Mouse (Mus musculus) kidney, embryonic 15.5 days (tissue): ENCODE data around the gene Slc4a3. TPM values are rescaled to one million over a fixed set of nuclear protein-coding genes. Genes with fewer than 3 reads are reported as not detected.

Source experiments
- ATAC-seq: fragments of 200-750 bp; cut with Nextera tagmentation; replicated peaks from 2 replicates; pipeline ENCODE4 v1.8.0; 2017; ENCODE audit warnings: moderate TSS enrichment; ENCODE audit not compliant: low FRiP score
- H3K27ac ChIP-seq: fragments of 300-500 bp; sonication (generic); 2 replicates; pipeline ENCODE4 v1.5.1; 2015; ENCODE audit warnings: mild to moderate bottlenecking, inconsistent platforms
- H3K27me3 ChIP-seq: fragments of 300-500 bp; sonication (generic); 2 replicates; pipeline ENCODE4 v1.6.1; 2015; ENCODE audit warnings: inconsistent platforms
- H3K36me3 ChIP-seq: fragments of 300-500 bp; sonication (generic); 2 replicates; pipeline ENCODE4 v1.6.1; 2015; ENCODE audit warnings: inconsistent platforms
- H3K4me1 ChIP-seq: fragments of 300-500 bp; sonication (generic); 2 replicates; pipeline ENCODE4 v1.6.1; 2015; ENCODE audit warnings: inconsistent platforms
- H3K4me2 ChIP-seq: fragments of 300-500 bp; sonication (generic); 2 replicates; pipeline ENCODE4 v1.6.1; 2015; ENCODE audit warnings: moderate library complexity, mild to moderate bottlenecking, inconsistent platforms
- H3K4me3 ChIP-seq: fragments of 300-500 bp; sonication (generic); replicated peaks from 2 replicates; pipeline ENCODE4 v1.5.1; 2015; ENCODE audit warnings: mild to moderate bottlenecking, inconsistent platforms
- H3K9ac ChIP-seq: fragments of 300-500 bp; sonication (generic); 2 replicates; pipeline ENCODE4 v1.6.1; 2015; ENCODE audit warnings: mild to moderate bottlenecking, inconsistent platforms
- H3K9me3 ChIP-seq: fragments of 300-500 bp; sonication (generic); replicated peaks from 2 replicates; pipeline ENCODE4 v1.6.1; 2016; ENCODE audit warnings: inconsistent platforms
- WGBS: fragments of 180-500 bp; shearing (Covaris S2); methylation state at CpG from one replicate; pipeline ENCODE4 v1.1.7; 2015; ENCODE audit warnings: mixed read lengths; 5-methylcytosine and 5-hydroxymethylcytosine counted together
- polyA plus RNA-seq: library from polyadenylated mRNA; unstranded; fragments of >200 nt; fragmentation: Nextera tagmentation; extraction: Ambion mirVana; gene quantifications from 2 replicates; pipeline ENCODE4 v1.2.1, GENCODE M21; 2015

The Slc4a3 gene
- polyA plus RNA-seq, 1 experiment from 2014 or later, result 22.5 TPM

DNA sequence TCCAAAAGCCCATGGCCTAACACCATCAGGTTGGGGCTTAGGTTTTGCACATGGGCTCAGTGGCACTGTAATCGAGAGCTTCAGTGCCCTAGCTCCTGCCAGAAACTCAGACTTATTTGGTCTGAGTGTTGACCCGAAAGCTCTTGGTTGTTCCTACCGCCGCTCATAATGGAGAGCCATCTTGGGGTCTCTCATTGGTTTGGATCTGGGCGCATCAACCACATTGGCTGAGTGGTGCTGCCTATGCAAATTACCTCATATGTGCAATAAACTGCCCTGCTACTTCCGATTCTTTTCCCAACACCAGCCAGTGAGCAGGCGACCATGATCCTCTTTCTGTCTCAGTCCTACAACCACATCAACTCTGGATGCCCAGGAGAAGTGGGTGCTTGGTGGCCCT, 47.9 kb downstream of the Slc4a3 start:
- no peaks in the 10 kb centered on the region for H3K4me1 ChIP-seq
- H3K36me3 ChIP-seq, result no peaks in the 10 kb centered on the region
- H3K4me2 ChIP-seq, result no peak overlapping the region
- no peak overlapping the region for H3K27ac ChIP-seq
- no peak overlapping the region for H3K9ac ChIP-seq
- 88% methylated on average over 7 of the region's 7 CpGs for WGBS
- ATAC-seq, result no peak
- no peak overlapping the region for H3K4me3 ChIP-seq
- peaks cover 13% of the 10 kb centered on the region for H3K27me3 ChIP-seq
- no peaks in the 10 kb centered on the region for H3K9me3 ChIP-seq

DNA sequence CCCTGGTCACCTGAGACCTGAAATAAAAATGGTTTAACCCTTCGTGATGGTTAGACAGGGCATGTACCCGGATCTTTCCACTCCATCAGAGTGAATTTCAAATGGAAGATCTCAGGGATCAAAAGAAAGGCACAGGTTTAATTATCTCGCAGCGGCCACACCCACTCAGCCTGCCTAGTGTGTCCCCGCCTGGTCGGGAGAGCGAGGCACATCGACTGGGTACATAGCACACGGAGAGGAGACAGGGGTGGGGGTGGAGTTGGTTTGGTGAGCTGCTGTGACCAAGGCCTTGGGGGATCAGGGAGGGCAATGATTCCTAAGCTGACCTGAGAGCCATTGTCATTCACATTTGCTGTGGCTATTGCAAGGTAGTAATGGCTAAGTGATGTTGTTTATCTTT, 48.8 kb downstream of the Slc4a3 start:
- H3K27me3 ChIP-seq, result peaks cover 19% of the 10 kb centered on the region
- no peak for ATAC-seq
- no peak overlapping the region for H3K9ac ChIP-seq
- H3K4me2 ChIP-seq, result no peak overlapping the region
- H3K9me3 ChIP-seq, result no peaks in the 10 kb centered on the region
- H3K36me3 ChIP-seq, result no peaks in the 10 kb centered on the region
- 34% methylated on average over 9 of the region's 9 CpGs for WGBS
- no peak overlapping the region for H3K4me3 ChIP-seq
- no peak overlapping the region for H3K27ac ChIP-seq
- no peaks in the 10 kb centered on the region for H3K4me1 ChIP-seq

DNA sequence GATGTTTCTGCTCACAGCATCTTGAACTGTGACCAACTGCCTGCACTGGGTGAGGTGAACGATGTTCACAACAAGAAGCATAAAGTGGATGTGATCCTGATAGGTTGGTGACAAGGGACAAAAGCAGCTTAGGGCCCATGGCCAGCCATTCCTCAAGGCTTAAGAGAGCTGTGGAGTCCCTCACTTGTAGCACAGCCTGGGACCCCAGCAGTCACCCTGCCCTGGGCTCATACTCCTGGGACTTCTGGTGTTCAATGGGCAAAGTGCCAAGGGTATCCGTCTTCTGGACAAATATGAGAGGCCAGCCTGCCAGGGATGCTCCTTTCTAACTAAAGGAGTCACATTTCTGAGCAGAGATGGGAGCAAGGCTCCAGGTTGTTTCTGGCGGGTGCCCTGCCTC, 49.9 kb downstream of the Slc4a3 start:
- no peaks in the 10 kb centered on the region for H3K36me3 ChIP-seq
- H3K4me2 ChIP-seq, result no peak overlapping the region
- 74% methylated on average over 3 of the region's 3 CpGs for WGBS
- ATAC-seq, result no peak
- H3K9me3 ChIP-seq, result no peaks in the 10 kb centered on the region
- H3K4me1 ChIP-seq, result no peaks in the 10 kb centered on the region
- H3K4me3 ChIP-seq, result no peak overlapping the region
- no peak overlapping the region for H3K27ac ChIP-seq
- peaks cover 27% of the 10 kb centered on the region for H3K27me3 ChIP-seq
- no peak overlapping the region for H3K9ac ChIP-seq

DNA sequence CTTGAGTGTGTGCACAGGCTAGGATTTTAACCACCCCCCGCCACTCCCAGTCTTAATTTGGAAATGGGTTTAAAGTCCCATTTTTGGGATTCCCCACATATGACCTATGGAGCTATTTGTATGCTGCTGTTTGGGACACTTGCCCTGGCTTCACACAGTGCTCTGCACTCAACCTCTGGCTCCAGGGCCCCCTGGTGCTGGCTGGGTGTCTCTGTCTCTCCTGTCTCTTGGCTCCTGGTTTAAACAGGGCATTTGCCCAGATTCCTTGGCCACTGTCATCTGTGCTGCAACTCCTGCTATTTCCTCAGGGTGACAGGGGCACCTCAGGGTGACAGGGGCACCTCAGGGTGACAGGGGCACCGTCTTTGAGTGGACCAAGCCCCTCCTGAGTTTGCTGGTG, 50.8 kb downstream of the Slc4a3 start:
- H3K27me3 ChIP-seq, result peaks cover 35% of the 10 kb centered on the region
- H3K4me1 ChIP-seq, result no peaks in the 10 kb centered on the region
- H3K36me3 ChIP-seq, result no peaks in the 10 kb centered on the region
- no peak overlapping the region for H3K27ac ChIP-seq
- no peak overlapping the region for H3K4me2 ChIP-seq
- H3K9ac ChIP-seq, result no peak overlapping the region
- no peak overlapping the region for H3K4me3 ChIP-seq
- 86% methylated on average over 2 of the region's 2 CpGs for whole genome bisulfite sequencing
- ATAC-seq, result no peak
- H3K9me3 ChIP-seq, result no peaks in the 10 kb centered on the region

DNA sequence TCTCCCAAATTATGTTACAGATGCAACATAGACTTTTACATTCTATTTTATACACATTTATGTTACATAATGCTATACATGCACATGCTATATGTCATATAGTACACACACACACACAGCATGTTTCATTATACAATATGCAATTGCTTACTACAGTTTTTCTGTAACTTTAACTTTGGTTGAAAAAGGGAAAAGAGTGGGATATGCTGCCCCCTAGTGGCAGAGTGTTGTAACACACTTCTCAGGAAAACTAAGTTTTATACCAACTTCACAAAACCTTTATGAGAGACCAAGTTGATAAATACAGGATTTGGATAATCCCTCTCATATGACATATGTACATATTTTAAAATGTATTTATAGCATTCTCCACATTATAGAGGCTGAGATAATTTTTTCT, 51.6 kb downstream of the Slc4a3 start:
- no peaks in the 10 kb centered on the region for H3K36me3 ChIP-seq

DNA sequence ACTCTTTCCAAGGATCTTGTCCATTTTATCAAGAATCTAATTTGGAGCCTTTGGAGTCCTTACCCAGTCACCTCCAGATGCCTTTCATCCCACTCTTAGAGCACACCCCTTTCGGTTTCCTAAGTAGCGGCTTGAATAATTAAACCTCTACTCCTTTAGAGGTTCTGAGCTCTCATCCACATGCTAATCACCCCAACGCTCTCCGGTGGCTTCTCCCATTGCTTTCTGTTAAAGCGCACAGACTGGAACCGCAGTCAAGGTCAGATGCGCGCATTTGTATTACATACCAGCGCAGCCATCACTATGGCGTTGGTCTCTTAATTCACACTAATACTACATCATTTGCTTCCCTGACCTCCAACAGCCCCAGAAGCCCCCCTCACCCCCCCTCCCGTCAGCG, 55.7 kb downstream of the Slc4a3 start:
- H3K9me3 ChIP-seq, result no peaks in the 10 kb centered on the region
- H3K9ac ChIP-seq, result no peak overlapping the region
- no peak overlapping the region for H3K27ac ChIP-seq
- no peaks in the 10 kb centered on the region for H3K4me1 ChIP-seq
- whole genome bisulfite sequencing, result 9% methylated on average over 11 of the region's 12 CpGs
- no peaks in the 10 kb centered on the region for H3K36me3 ChIP-seq
- no peak for ATAC-seq
- H3K4me3 ChIP-seq, result no peak overlapping the region
- peaks cover 38% of the 10 kb centered on the region for H3K27me3 ChIP-seq
- no peak overlapping the region; the same call in 1 of the 2 replicates for H3K4me2 ChIP-seq

More for the DNA sequence above, 51.6 kb downstream of the Slc4a3 start:
- Histone ChIP-seq H3K27ac (no peak overlapping the region), H3K27me3 (peaks cover 37% of the 10 kb centered on the region), H3K9me3 (no peaks in the 10 kb centered on the region), H3K4me2 (no peak overlapping the region), H3K4me1 (no peaks in the 10 kb centered on the region), H3K4me3 (no peak overlapping the region), H3K9ac (no peak overlapping the region)
- no peak for ATAC-seq

DNA sequence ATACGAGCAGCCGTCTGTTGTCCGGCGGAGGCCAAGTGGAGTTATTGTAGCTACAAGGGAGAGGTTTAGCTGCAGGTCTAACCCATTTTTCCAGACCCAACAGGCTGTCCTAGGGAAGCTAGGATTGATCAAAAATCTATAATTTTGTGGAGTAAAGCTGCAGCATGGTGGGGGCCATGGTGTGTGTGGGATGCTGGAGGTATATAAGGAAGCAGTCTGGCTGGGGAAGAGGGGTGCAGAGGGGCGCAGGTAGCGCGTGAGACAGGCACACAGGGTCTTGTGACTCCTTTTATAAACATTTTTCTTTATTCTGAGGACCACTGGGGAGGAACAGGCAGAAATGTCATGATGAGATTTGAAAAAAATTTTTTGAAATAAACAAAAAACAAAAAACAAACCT, 57.5 kb downstream of the Slc4a3 start:
- no peaks in the 10 kb centered on the region for H3K9me3 ChIP-seq
- no peak for ATAC-seq
- peaks cover 35% of the 10 kb centered on the region for H3K27me3 ChIP-seq
- no peak overlapping the region for H3K4me3 ChIP-seq
- H3K27ac ChIP-seq, result no peak overlapping the region
- H3K36me3 ChIP-seq, result no peaks in the 10 kb centered on the region
- H3K9ac ChIP-seq, result no peak overlapping the region
- H3K4me1 ChIP-seq, result no peaks in the 10 kb centered on the region
- H3K4me2 ChIP-seq, result no peak overlapping the region
- WGBS, result 79% methylated on average over 7 of the region's 7 CpGs

DNA sequence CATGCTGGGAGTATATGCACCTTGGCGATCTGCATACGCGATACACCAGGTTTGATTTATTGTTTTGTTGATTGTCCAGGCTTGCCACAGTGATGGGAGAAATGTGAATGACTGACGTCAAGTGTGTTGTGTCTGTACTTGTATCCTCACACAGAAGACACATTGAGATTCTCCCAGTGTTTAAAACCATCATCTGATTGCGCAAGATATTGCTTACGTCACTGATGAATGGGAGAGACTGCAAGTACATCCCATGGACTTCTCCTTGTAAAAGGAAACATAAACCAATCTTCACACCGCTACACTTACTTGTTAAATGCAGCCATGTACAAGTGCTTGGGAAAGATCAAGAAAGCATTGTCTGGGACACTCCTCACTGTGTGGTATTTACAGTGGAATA, 62.2 kb downstream of the Slc4a3 start:
- Histone ChIP-seq H3K9ac (no peak overlapping the region), H3K4me1 (no peaks in the 10 kb centered on the region), H3K4me3 (no peak overlapping the region), H3K36me3 (no peaks in the 10 kb centered on the region), H3K27me3 (peaks cover 4% of the 10 kb centered on the region; the same call in 1 of the 2 replicates), H3K27ac (no peak overlapping the region), H3K9me3 (no peaks in the 10 kb centered on the region), H3K4me2 (no peak overlapping the region)
- 93% methylated on average over 7 of the region's 7 CpGs for WGBS
- ATAC-seq, result no peak

DNA sequence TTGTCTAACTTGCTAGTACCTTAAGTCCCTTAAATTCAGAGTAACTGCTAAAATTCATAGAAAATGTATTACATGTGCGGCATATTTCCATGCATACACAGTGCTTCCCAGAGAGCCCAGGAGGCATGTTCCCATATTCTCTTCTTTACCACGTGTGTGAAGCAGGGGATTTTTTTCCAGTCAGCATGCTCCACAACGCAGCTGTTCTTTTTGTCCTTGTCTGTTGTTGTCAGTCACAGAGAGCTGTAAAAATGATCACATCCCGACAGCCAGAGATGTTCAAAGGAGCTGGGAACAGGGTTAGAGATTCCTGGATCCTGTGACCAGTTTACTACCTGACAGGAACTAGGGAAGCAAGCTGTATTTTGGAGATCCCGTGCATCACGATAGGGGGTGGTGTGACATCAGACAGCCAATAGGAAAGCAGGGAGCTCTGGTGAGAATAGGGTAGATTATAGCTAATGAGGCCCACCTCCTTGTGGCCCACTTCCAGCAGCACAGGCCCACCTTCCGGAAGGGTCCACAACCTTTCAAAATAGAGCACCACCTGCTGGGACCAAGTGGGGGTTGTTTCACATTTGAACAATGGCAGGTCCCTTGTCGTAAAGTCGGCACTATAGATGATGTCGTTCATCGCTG, 62.7 kb downstream of the Slc4a3 start:
- H3K4me2 ChIP-seq, result no peak overlapping the region

DNA sequence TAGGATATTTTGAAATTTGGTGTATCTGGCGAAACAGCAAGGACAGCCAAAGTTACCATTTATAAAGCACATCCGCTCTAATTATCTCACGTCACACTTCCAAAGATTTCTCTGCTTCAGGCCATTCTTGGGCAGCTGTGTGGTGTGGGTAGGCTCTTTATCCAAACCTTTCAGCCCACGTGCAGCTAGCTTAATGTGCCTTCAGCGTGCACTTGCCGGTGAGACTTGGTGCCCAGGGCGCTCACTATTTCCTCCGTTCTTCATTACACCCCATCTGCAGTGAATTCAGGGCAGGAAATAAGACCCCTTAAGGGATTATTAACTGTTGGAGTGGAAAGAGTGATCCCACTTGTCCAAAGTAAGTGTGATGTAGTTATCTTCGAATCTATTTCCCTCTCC, 63.2 kb downstream of the Slc4a3 start:
- WGBS, result 78% methylated on average over 9 of the region's 9 CpGs
- H3K9me3 ChIP-seq, result no peaks in the 10 kb centered on the region
- no peak overlapping the region for H3K27ac ChIP-seq
- H3K4me2 ChIP-seq, result no peak overlapping the region
- no peaks in the 10 kb centered on the region for H3K27me3 ChIP-seq
- no peak for ATAC-seq
- no peak overlapping the region for H3K9ac ChIP-seq
- H3K4me3 ChIP-seq, result no peak overlapping the region
- no peaks in the 10 kb centered on the region for H3K4me1 ChIP-seq
- H3K36me3 ChIP-seq, result no peaks in the 10 kb centered on the region

More for the DNA sequence above, 62.7 kb downstream of the Slc4a3 start:
- Histone ChIP-seq H3K27me3 (no peaks in the 10 kb centered on the region), H3K36me3 (no peaks in the 10 kb centered on the region), H3K4me1 (no peaks in the 10 kb centered on the region), H3K9me3 (no peaks in the 10 kb centered on the region), H3K27ac (no peak overlapping the region), H3K9ac (no peak overlapping the region), H3K4me3 (no peak overlapping the region)
- WGBS, result 75% methylated on average over 11 of the region's 11 CpGs
- no peak for ATAC-seq

DNA sequence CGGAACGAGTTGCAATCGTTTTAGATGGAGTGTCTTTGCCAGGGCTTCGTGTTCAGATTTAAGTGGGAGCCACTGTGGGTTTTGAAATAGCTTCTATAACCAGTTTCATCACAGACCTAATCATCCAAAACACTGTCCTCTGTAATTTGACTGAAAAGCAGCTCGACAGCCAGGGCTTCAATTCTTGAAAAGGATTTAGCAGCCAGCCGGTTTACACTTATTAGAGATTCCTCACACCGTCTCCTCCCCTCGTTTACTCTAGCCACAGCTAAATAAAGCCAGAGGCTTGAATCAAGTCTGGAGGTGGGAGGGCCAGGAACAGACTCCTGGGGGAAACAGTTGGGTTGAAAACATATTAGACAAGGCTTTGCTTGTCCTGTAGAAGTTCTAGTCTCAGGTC, 64.5 kb downstream of the Slc4a3 start:
- Histone ChIP-seq H3K4me1 (no peaks in the 10 kb centered on the region), H3K9me3 (no peaks in the 10 kb centered on the region), H3K4me2 (no peak overlapping the region), H3K27ac (no peak overlapping the region), H3K9ac (no peak overlapping the region), H3K4me3 (no peak overlapping the region), H3K27me3 (no peaks in the 10 kb centered on the region), H3K36me3 (no peaks in the 10 kb centered on the region)
- ATAC-seq, result no peak
- WGBS, result 53% methylated on average over 8 of the region's 8 CpGs
